Mouse (Mus musculus): ENCODE data around the gene Pgm5. TPM values are rescaled to one million over a fixed set of nuclear protein-coding genes. Genes with fewer than 3 reads are reported as not detected.

Pgm5 gene
- polyA plus RNA-seq, 1 experiment from 2014 or later: 0.08 TPM

DNA sequence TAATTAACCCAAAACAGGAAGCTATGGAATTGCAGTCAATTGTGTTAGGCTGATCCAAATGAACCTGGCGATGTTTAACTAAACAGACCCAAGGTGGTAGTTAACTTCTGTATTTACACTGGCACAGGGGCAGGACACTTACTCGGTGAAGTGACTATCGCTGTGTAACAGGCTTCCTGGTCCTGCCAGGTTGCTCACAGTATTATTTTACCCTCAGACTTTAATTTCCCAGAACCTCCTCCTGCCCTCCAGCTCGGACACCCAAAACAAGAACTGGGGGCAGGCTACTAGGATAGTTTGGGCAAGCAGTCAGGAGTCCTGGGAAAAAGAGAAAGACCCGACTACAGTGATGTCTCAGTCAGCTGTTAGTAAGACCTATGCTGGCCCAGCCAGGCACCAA lies 68.8 kb downstream of the Pgm5 start:
- 82% methylated on average over 5 of the region's 5 CpGs for WGBS
- Histone ChIP-seq H3K27ac (ENCODE audit: low read length) (no peak overlapping the region), H3K27me3 (replicated peaks; ENCODE audit: control insufficient read depth, insufficient read depth, low read length) (no peaks in the 10 kb centered on the region), H3K4me3 (replicated peaks; ENCODE audit: low read length) (no peak overlapping the region), H3K4me1 (replicated peaks; ENCODE audit: control insufficient read depth, insufficient read depth, low read length) (no peaks in the 10 kb centered on the region), H3K4me2 (ENCODE audit: low read length) (no peak overlapping the region), H3K36me3 (ENCODE audit: control insufficient read depth, insufficient read depth) (no peaks in the 10 kb centered on the region), H3K9me3 (ENCODE audit: control insufficient read depth, low read length) (no peaks in the 10 kb centered on the region), H3K9ac (replicated peaks; ENCODE audit: low read depth, low read length) (no peak overlapping the region)
- ATAC-seq: no peak

DNA sequence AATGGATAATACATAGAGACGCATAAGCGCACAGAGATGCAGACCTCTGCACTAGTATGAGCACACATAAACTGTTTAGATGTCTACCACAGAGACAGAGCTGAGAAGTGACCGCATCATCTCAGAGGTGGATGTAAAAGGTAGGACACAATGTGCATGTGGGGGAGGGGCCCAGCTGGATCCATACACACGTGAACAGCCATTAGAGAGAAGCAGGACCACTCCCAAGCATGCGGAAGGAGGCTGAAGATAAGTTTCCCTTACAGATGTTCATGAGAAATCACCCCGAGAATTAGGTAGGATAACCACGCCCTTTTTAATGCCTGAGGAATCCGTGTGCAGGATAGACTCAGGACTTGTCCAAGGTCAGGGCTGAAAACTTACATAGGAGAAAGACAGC lies 75.8 kb downstream of the Pgm5 start:
- Histone ChIP-seq H3K4me2 (ENCODE audit: low read length) (no peak overlapping the region), H3K27me3 (replicated peaks; ENCODE audit: control insufficient read depth, insufficient read depth, low read length) (no peaks in the 10 kb centered on the region), H3K27ac (ENCODE audit: low read length) (no peak overlapping the region), H3K36me3 (ENCODE audit: control insufficient read depth, insufficient read depth) (no peaks in the 10 kb centered on the region), H3K4me3 (replicated peaks; ENCODE audit: low read length) (no peak overlapping the region), H3K9ac (replicated peaks; ENCODE audit: low read depth, low read length) (no peak overlapping the region), H3K9me3 (ENCODE audit: control insufficient read depth, low read length) (no peaks in the 10 kb centered on the region), H3K4me1 (replicated peaks; ENCODE audit: control insufficient read depth, insufficient read depth, low read length) (peaks cover 3% of the 10 kb centered on the region; the same call in 1 of the 2 replicates)
- WGBS: 88% methylated on average over 8 of the region's 8 CpGs
- ATAC-seq: no peak

DNA sequence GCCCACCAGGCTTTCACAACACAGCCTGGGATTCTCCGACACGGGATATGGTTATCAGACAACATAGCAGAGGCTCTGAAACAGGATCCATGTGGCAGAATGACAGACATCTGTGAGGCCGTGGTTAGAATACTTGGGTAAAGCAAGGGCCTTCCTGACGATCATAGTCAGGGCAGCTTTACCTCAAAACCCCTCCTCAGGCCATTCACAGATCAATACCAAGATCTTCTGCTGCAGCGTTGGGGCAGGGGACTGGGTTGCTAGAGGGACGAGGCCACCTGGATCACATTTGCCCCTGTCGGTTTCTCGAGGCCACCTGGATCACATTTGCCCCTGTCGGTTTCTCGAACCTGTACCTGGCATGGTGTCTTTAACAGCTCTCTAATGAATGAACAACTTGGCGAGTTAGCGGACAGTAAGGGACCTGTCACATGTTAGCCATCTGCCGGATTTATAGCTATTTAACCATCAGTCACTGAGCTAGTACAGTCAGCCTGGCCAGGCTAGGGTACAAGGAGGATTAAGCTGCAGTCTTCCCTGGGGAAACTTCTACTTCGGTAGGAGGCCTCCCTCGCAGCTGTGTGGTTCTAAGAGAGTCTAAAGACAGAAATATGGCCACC lies 76.5 kb downstream of the Pgm5 start:
- H3K9ac ChIP-seq (replicated peaks; ENCODE audit: low read depth, low read length): no peak overlapping the region
- H3K27me3 ChIP-seq (replicated peaks; ENCODE audit: control insufficient read depth, insufficient read depth, low read length): no peaks in the 10 kb centered on the region
- no peak overlapping the region for H3K4me3 ChIP-seq (replicated peaks; ENCODE audit: low read length)
- WGBS: 71% methylated on average over 15 of the region's 15 CpGs
- no peak overlapping the region for H3K4me2 ChIP-seq (ENCODE audit: low read length)
- no peaks in the 10 kb centered on the region for H3K9me3 ChIP-seq (ENCODE audit: control insufficient read depth, low read length)
- peaks cover 6% of the 10 kb centered on the region for H3K4me1 ChIP-seq (replicated peaks; ENCODE audit: control insufficient read depth, insufficient read depth, low read length)
- H3K36me3 ChIP-seq (ENCODE audit: control insufficient read depth, insufficient read depth): no peaks in the 10 kb centered on the region
- no peak overlapping the region for H3K27ac ChIP-seq (ENCODE audit: low read length)
- no peak for ATAC-seq

DNA sequence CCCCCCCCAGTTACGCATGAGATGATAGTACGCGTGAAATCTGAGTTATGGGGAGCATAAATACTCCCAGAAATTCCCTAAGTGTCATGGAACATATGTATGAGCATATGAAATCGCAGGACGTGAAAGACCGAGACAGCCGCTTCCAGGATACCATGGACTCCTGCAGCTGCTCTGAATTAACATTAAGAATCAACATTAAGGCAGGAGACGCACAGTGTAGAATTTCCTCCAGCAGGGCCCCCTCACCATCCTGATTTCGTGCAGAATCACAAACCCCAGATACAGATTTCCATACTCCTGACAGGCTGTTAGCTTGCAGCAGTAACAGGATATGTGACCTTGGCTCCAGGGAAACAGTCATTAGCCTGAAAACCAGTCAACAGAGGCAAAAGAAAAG lies 77.9 kb downstream of the Pgm5 start:
- Histone ChIP-seq H3K27me3 (replicated peaks; ENCODE audit: control insufficient read depth, insufficient read depth, low read length) (no peaks in the 10 kb centered on the region), H3K27ac (ENCODE audit: low read length) (no peak overlapping the region), H3K36me3 (ENCODE audit: control insufficient read depth, insufficient read depth) (no peaks in the 10 kb centered on the region), H3K4me2 (ENCODE audit: low read length) (no peak overlapping the region), H3K9ac (replicated peaks; ENCODE audit: low read depth, low read length) (no peak overlapping the region), H3K4me1 (replicated peaks; ENCODE audit: control insufficient read depth, insufficient read depth, low read length) (peaks cover 12% of the 10 kb centered on the region), H3K9me3 (ENCODE audit: control insufficient read depth, low read length) (no peaks in the 10 kb centered on the region), H3K4me3 (replicated peaks; ENCODE audit: low read length) (no peak overlapping the region)
- 61% methylated on average over 9 of the region's 9 CpGs for WGBS
- peak; percentile 68 for ATAC-seq

- Histone ChIP-seq H3K9ac (replicated peaks; ENCODE audit: low read depth, low read length) (no peak overlapping the region), H3K9me3 (ENCODE audit: control insufficient read depth, low read length) (no peaks in the 10 kb centered on the region), H3K4me2 (ENCODE audit: low read length) (no peak overlapping the region), H3K4me3 (replicated peaks; ENCODE audit: low read length) (no peak overlapping the region), H3K27ac (ENCODE audit: low read length) (no peak overlapping the region), H3K4me1 (replicated peaks; ENCODE audit: control insufficient read depth, insufficient read depth, low read length) (peaks cover 12% of the 10 kb centered on the region), H3K36me3 (ENCODE audit: control insufficient read depth, insufficient read depth) (no peaks in the 10 kb centered on the region), H3K27me3 (replicated peaks; ENCODE audit: control insufficient read depth, insufficient read depth, low read length) (no peaks in the 10 kb centered on the region)
- WGBS: 11% methylated on average over 6 of the region's 6 CpGs
- peak; percentile 74 for ATAC-seq
Observed at GRCm38 (mm10) chr19:24779996-24780395, 81.7 kb downstream of the Pgm5 start.

DNA sequence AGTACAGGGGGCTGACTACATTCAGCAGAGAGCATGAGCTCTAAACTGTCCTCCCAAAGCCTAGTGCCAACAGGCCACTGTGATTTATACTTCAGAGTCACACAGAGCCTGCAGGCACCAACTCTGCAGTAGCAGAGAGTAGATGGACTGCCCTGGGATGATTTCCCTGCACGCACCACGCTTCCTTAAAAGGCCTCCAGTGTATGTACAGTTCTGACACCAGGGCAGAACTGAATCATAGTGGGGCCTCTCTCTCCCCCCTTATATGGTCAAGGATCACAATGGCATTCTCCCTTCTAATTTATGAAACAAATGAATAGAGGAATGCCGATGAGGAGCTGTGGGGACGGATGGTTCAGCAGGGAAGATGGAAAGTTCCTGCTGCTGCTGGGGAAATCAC lies 91.3 kb downstream of the Pgm5 start:
- no peak for ATAC-seq
- Histone ChIP-seq H3K4me1 (replicated peaks; ENCODE audit: control insufficient read depth, insufficient read depth, low read length) (no peaks in the 10 kb centered on the region), H3K4me2 (ENCODE audit: low read length) (no peak overlapping the region), H3K36me3 (ENCODE audit: control insufficient read depth, insufficient read depth) (no peaks in the 10 kb centered on the region), H3K27ac (ENCODE audit: low read length) (no peak overlapping the region), H3K9me3 (ENCODE audit: control insufficient read depth, low read length) (no peaks in the 10 kb centered on the region), H3K27me3 (replicated peaks; ENCODE audit: control insufficient read depth, insufficient read depth, low read length) (no peaks in the 10 kb centered on the region), H3K9ac (replicated peaks; ENCODE audit: low read depth, low read length) (no peak overlapping the region), H3K4me3 (replicated peaks; ENCODE audit: low read length) (no peak overlapping the region)
- 81% methylated on average over 4 of the region's 4 CpGs for WGBS

GRCm38 (mm10) chr19:24767401-24767800 lies 94.3 kb downstream of the Pgm5 start:
- Histone ChIP-seq H3K4me3 (replicated peaks; ENCODE audit: low read length) (no peak overlapping the region), H3K9ac (replicated peaks; ENCODE audit: low read depth, low read length) (no peak overlapping the region), H3K4me2 (ENCODE audit: low read length) (no peak overlapping the region), H3K27me3 (replicated peaks; ENCODE audit: control insufficient read depth, insufficient read depth, low read length) (no peaks in the 10 kb centered on the region), H3K4me1 (replicated peaks; ENCODE audit: control insufficient read depth, insufficient read depth, low read length) (no peaks in the 10 kb centered on the region), H3K9me3 (ENCODE audit: control insufficient read depth, low read length) (no peaks in the 10 kb centered on the region), H3K27ac (ENCODE audit: low read length) (no peak overlapping the region), H3K36me3 (ENCODE audit: control insufficient read depth, insufficient read depth) (no peaks in the 10 kb centered on the region)
- WGBS: 89% methylated on average over 6 of the region's 6 CpGs
- ATAC-seq: no peak

DNA sequence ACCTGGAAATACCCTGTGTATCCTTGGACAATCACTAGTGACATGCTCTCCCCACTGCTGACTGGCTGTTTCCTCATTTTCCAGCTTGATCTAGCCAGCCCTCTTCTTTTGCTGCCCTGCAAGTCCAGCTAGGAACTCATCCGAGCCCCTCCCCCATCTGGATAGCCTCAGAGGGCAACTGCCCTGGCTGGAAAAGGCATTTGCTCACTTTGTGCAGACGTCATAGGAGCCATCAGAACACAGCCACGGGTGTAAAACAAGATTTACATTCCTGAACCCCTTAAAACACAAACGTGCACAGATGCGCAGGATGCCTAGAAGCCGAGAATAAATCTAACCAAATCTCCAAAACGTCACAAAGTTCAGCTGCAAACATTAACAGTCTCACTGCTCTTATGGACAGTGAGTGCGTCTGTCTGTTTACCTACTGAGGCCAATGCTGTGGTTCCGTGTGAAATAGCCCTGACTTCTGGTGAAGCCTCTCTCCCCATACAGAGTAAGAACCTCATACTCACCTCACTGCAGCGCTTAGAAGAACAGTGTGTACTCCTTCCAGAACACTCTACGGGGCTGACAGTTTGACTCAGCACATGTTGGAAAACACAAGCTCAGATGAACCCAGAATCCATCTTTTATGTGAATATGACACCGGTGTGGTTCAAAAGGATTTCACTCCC lies 99.0 kb downstream of the Pgm5 start:
- no peaks in the 10 kb centered on the region for H3K27me3 ChIP-seq (replicated peaks; ENCODE audit: control insufficient read depth, insufficient read depth, low read length)
- H3K4me1 ChIP-seq (replicated peaks; ENCODE audit: control insufficient read depth, insufficient read depth, low read length): no peaks in the 10 kb centered on the region
- H3K9ac ChIP-seq (replicated peaks; ENCODE audit: low read depth, low read length): no peak overlapping the region
- ATAC-seq: no peak
- no peaks in the 10 kb centered on the region for H3K9me3 ChIP-seq (ENCODE audit: control insufficient read depth, low read length)
- no peaks in the 10 kb centered on the region for H3K36me3 ChIP-seq (ENCODE audit: control insufficient read depth, insufficient read depth)
- no peak overlapping the region for H3K4me3 ChIP-seq (replicated peaks; ENCODE audit: low read length)
- 76% methylated on average over 12 of the region's 12 CpGs for WGBS
- H3K27ac ChIP-seq (ENCODE audit: low read length): no peak overlapping the region
- no peak overlapping the region for H3K4me2 ChIP-seq (ENCODE audit: low read length)

DNA sequence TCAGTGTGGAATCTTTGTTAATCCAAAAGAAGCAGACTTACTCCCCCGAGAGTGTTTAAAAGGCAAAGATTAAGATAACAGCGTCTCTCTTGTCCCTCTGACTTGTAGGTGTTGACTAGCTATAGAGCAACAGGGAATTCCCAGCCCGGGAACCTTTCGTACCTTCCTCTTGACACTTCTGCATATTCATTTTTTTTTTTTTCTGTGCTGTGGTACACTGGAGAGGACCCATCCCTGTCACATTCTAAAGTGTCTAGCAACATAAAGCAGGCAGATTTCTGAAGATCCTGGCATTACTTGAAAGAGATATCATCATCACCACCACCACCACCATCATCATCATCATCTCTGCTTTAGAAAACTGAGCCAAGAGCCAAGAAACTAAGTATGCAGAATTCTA lies 105.0 kb downstream of the Pgm5 start:
- Histone ChIP-seq H3K9me3 (ENCODE audit: control insufficient read depth, low read length) (no peaks in the 10 kb centered on the region), H3K4me2 (ENCODE audit: low read length) (no peak overlapping the region), H3K4me3 (replicated peaks; ENCODE audit: low read length) (no peak overlapping the region), H3K9ac (replicated peaks; ENCODE audit: low read depth, low read length) (no peak overlapping the region), H3K36me3 (ENCODE audit: control insufficient read depth, insufficient read depth) (no peaks in the 10 kb centered on the region), H3K27ac (ENCODE audit: low read length) (no peak overlapping the region), H3K4me1 (replicated peaks; ENCODE audit: control insufficient read depth, insufficient read depth, low read length) (peaks cover 7% of the 10 kb centered on the region), H3K27me3 (replicated peaks; ENCODE audit: control insufficient read depth, insufficient read depth, low read length) (no peaks in the 10 kb centered on the region)
- 86% methylated on average over 4 of the region's 4 CpGs for WGBS
- no peak for ATAC-seq

DNA sequence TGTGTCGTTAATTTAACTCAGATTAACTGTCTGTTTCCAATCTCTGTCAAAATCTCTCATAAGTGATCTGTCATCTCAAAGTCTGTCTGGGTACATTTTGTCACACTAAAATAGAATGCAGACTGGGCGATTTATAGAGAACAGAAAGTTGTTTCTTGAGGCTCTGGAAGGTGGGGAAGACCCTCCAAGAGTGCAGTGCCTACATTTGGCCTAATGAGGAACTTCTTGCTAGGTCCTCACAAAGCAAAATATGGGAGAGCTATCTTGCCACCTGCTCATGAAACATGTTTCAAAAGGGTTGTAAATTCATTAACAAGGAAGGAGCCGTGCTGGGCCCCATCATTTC lies 107.2 kb downstream of the Pgm5 start:
- no peaks in the 10 kb centered on the region for H3K36me3 ChIP-seq (ENCODE audit: control insufficient read depth, insufficient read depth)
- WGBS: 72% methylated on average over 3 of the region's 3 CpGs
- ATAC-seq: no peak

More for the DNA sequence above, 107.2 kb downstream of the Pgm5 start:
- no peak overlapping the region for H3K4me2 ChIP-seq (ENCODE audit: low read length)
- H3K27me3 ChIP-seq (replicated peaks; ENCODE audit: control insufficient read depth, insufficient read depth, low read length): no peaks in the 10 kb centered on the region
- H3K9ac ChIP-seq (replicated peaks; ENCODE audit: low read depth, low read length): no peak overlapping the region
- H3K27ac ChIP-seq (ENCODE audit: low read length): no peak overlapping the region
- no peaks in the 10 kb centered on the region for H3K9me3 ChIP-seq (ENCODE audit: control insufficient read depth, low read length)
- no peak overlapping the region for H3K4me3 ChIP-seq (replicated peaks; ENCODE audit: low read length)
- peaks cover 7% of the 10 kb centered on the region for H3K4me1 ChIP-seq (replicated peaks; ENCODE audit: control insufficient read depth, insufficient read depth, low read length)
